Mouse (Mus musculus) spleen, postnatal 4 days (tissue): ENCODE data around the gene Sat1.
A peak's percentile ranks its signal among the peaks of the same experiment; 100 is the strongest.
"Not testable (repeated sequence)": the region's sequence is repeated elsewhere in the genome, so short reads cannot be mapped to it uniquely, and the experiment has no call there.

Experiments
- DNase-seq, 2 experiments: peaks; one replicate each; pipeline ENCODE4 v3.0.0; 2022; ENCODE audit warnings: low spot score in 2 of 2

Sat1 gene

GRCm38 (mm10) chrX:155216271-155216670 is at the start of gene Sat1:
Gene Sat1, minus strand, starts transcription at chrX:155216449.
- DNase-seq: peak; percentile 87 to 90

- DNase-seq: no peak
Observed at GRCm38 (mm10) chrX:155262915-155263252, 46.6 kb upstream of the Sat1 start.

GRCm38 (mm10) chrX:155262235-155262914 is 46.1 kb upstream of the Sat1 start, which contains the start of gene Acot9:
Gene Acot9, plus strand, starts transcription at chrX:155262443.
- peak; percentile 86 to 89 for DNase-seq

GRCm38 (mm10) chrX:155256856-155257255 is 40.6 kb upstream of the Sat1 start:
- DNase-seq: no peak

GRCm38 (mm10) chrX:155218277-155218676 is 2.0 kb upstream of the Sat1 start:
- DNase-seq: no peak

GRCm38 (mm10) chrX:155215501-155216248 is 574 bp downstream of the Sat1 start:
- DNase-seq: peak; percentile 12 to 69

GRCm38 (mm10) chrX:155214291-155215136 is 1.7 kb downstream of the Sat1 start:
- DNase-seq: no peak

GRCm38 (mm10) chrX:155208671-155209070 is 7.6 kb downstream of the Sat1 start:
- DNase-seq: no peak

- not testable (repeated sequence) for DNase-seq
Observed at GRCm38 (mm10) chrX:155205436-155205835, 10.8 kb downstream of the Sat1 start.

GRCm38 (mm10) chrX:155202406-155203305 is 13.6 kb downstream of the Sat1 start:
- no peak for DNase-seq

GRCm38 (mm10) chrX:155201799-155202198 is 14.4 kb downstream of the Sat1 start:
- no peak for DNase-seq

GRCm38 (mm10) chrX:155194979-155195378 is 21.3 kb downstream of the Sat1 start:
- no peak for DNase-seq

- DNase-seq: no peak
Observed at GRCm38 (mm10) chrX:155193732-155194443, 22.4 kb downstream of the Sat1 start.

- DNase-seq: no peak
Observed at GRCm38 (mm10) chrX:155191941-155192340, 24.3 kb downstream of the Sat1 start.

- no peak for DNase-seq
Observed at GRCm38 (mm10) chrX:155177640-155178039, 38.6 kb downstream of the Sat1 start.

GRCm38 (mm10) chrX:155177230-155177629 is 39.0 kb downstream of the Sat1 start:
- no peak for DNase-seq

- no peak for DNase-seq
Observed at GRCm38 (mm10) chrX:155175568-155175967, 40.7 kb downstream of the Sat1 start.

- no peak for DNase-seq
Observed at GRCm38 (mm10) chrX:155172310-155172709, 43.9 kb downstream of the Sat1 start.

- no peak for DNase-seq
Observed at GRCm38 (mm10) chrX:155171754-155172153, 44.5 kb downstream of the Sat1 start.

- no peak for DNase-seq
Observed at GRCm38 (mm10) chrX:155169886-155170285, 46.4 kb downstream of the Sat1 start.

- DNase-seq: no peak
Observed at GRCm38 (mm10) chrX:155167667-155168066, 48.6 kb downstream of the Sat1 start.
